Mouse (Mus musculus): Measurements from ENCODE around the gene Sh3bgrl3.

GRCm38 (mm10) chr4:134166906-134167305 is 38.3 kb upstream of the Sh3bgrl3 start:
- TF ChIP-seq EP300 (IDR thresholded peaks at IDR 0.05; ENCODE audit: low read depth) (no peak), CTCF (IDR thresholded peaks at IDR 0.05; ENCODE audit: low read depth) (peak; percentile 21)
